7 mouse cellular contexts compared by ENCODE assay signal in genomic region chr6:120037636-120038365, GRCm38 (mm10). TPM values are rescaled to one million over a fixed set of nuclear protein-coding genes. Genes with fewer than 3 reads are reported as not detected.
DNase-seq lines count a peak whose midpoint lies in the region; ATAC-seq and TF ChIP-seq lines count a peak whose summit lies in the region.

No protein-coding gene starts in this region.

- peaks cover 9% of the 10 kb centered on the region for H3K4me1 ChIP-seq in intestine, embryonic 16.5 days (ENCODE audit: control insufficient read depth, insufficient read depth, low read length)
- H3K4me1 ChIP-seq in midbrain, embryonic 10.5 days, result peaks cover 26% of the 10 kb centered on the region
- no peaks in the 10 kb centered on the region for H3K4me1 ChIP-seq in small intestine, adult 2 months (ENCODE audit: control insufficient read depth, insufficient read depth, insufficient read length, low read length)

- H3K4me3 ChIP-seq in intestine, embryonic 16.5 days (ENCODE audit: low read length), result peak overlapping the region; percentile 96
- peak overlapping the region; percentile 99 for H3K4me3 ChIP-seq in midbrain, embryonic 10.5 days
- peak overlapping the region; percentile 88 for H3K4me3 ChIP-seq in small intestine, adult 2 months (ENCODE audit: low read depth, low read length)

- H3K9me3 ChIP-seq in intestine, embryonic 16.5 days (ENCODE audit: control insufficient read depth, low read length), result no peaks in the 10 kb centered on the region
- H3K9me3 ChIP-seq in midbrain, embryonic 10.5 days (replicated peaks), result no peaks in the 10 kb centered on the region

- H3K36me3 ChIP-seq in intestine, embryonic 16.5 days (ENCODE audit: control insufficient read depth, insufficient read depth, low read length), result no peaks in the 10 kb centered on the region
- peaks cover 19% of the 10 kb centered on the region for H3K36me3 ChIP-seq in midbrain, embryonic 10.5 days
- H3K36me3 ChIP-seq in small intestine, adult 2 months (ENCODE audit: control insufficient read depth, insufficient read depth, low read length), result peaks cover 2% of the 10 kb centered on the region; the same call in 1 of the 2 replicates

- DNase-seq in T-cell, adult 2 months (ENCODE audit: low spot score), result peak; percentile 63
- peak; percentile 35 to 46 for DNase-seq in cerebellum, postnatal 4 days (ENCODE audit: low spot score in 2 of 2)
- DNase-seq in gastrocnemius, postnatal 10 days, result peak; percentile 74
- peak; percentile 45 for DNase-seq in left cerebral cortex, postnatal 4 days
- DNase-seq in midbrain, embryonic 10.5 days (ENCODE audit: low spot score), result peak; percentile 79

- intact Hi-C loops in left cerebral cortex, postnatal 4 days (cut with DNase I), result no loop called here

- H3K27ac ChIP-seq in intestine, embryonic 16.5 days (ENCODE audit: low read length), result peak overlapping the region; percentile 99
- H3K27ac ChIP-seq in midbrain, embryonic 10.5 days (replicated peaks), result peak overlapping the region; percentile 95
- peak overlapping the region; percentile 60 for H3K27ac ChIP-seq in small intestine, adult 2 months (ENCODE audit: insufficient read depth, low read depth, low read length)

- WGBS in intestine, embryonic 16.5 days, result under 1% methylated on average over 78 of the region's 85 CpGs
- WGBS in midbrain, embryonic 10.5 days, result under 1% methylated on average over 85 of the region's 85 CpGs
- under 1% methylated on average over 84 of the region's 85 CpGs for WGBS in small intestine, adult 2 months

- peak overlapping the region; percentile 61 for H3K4me2 ChIP-seq in intestine, embryonic 16.5 days (ENCODE audit: low read depth, low read length)

- peak; percentile 87 for ATAC-seq in intestine, embryonic 16.5 days

- no peak; the same call in 1 of the 2 replicates for TF ChIP-seq POLR2A in small intestine, adult 2 months (IDR thresholded peaks at IDR 0.05; ENCODE audit: low read depth, low read length)

- H3K9ac ChIP-seq in intestine, embryonic 16.5 days (ENCODE audit: low read depth, low read length), result peak overlapping the region; percentile 90

- no peak for TF ChIP-seq CTCF in small intestine, adult 2 months (IDR thresholded peaks at IDR 0.05; ENCODE audit: extremely low read depth, insufficient read length, insufficient replicate concordance, low read depth, low read length)

- no peaks in the 10 kb centered on the region for H3K27me3 ChIP-seq in intestine, embryonic 16.5 days (replicated peaks; ENCODE audit: control insufficient read depth, insufficient read depth, low read length)
- no peaks in the 10 kb centered on the region for H3K27me3 ChIP-seq in midbrain, embryonic 10.5 days (ENCODE audit: low read depth, poor library complexity, severe bottlenecking)
- H3K27me3 ChIP-seq in small intestine, adult 2 months (ENCODE audit: control insufficient read depth, insufficient read depth, low read length), result no peaks in the 10 kb centered on the region

RNA-seq across cellular contexts. Expression of gene Wnk1, which starts 0.7 kb away (rescaled TPM):
- 100 to 1,000 TPM; 283 to 292 TPM for total RNA-seq in gastrocnemius, postnatal 10 days (2021)
- polyA plus RNA-seq in intestine, embryonic 16.5 days (2015; fragmentation: Nextera tagmentation; extraction: Ambion mirVana), result 27.0 and 29.6 TPM in 2 replicates
- 100 to 1,000 TPM; 154 to 168 TPM for total RNA-seq in left cerebral cortex, postnatal 4 days (2021)
- polyA plus RNA-seq in midbrain, embryonic 10.5 days (2016; fragmentation: Nextera tagmentation; extraction: Ambion mirVana), result 44.1 and 50.7 TPM in 2 replicates
- 21.5 and 33.7 TPM in 2 replicates for polyA plus RNA-seq in small intestine, adult 2 months (2012; rRNA removed)

RNA-seq across cellular contexts. Expression of gene Ninj2, which starts 55.3 kb away (rescaled TPM):
- not detected for total RNA-seq in gastrocnemius, postnatal 10 days (2021)
- polyA plus RNA-seq in intestine, embryonic 16.5 days (2015; fragmentation: Nextera tagmentation; extraction: Ambion mirVana), result 0.16 TPM in 1 of 2 replicates, not detected in the other
- not detected for total RNA-seq in left cerebral cortex, postnatal 4 days (2021)
- not detected in 2 replicates for polyA plus RNA-seq in midbrain, embryonic 10.5 days (2016; fragmentation: Nextera tagmentation; extraction: Ambion mirVana)
- not detected in 2 replicates for polyA plus RNA-seq in small intestine, adult 2 months (2012; rRNA removed)

Comparison
In these comparisons a context has a peak if more than half of its experiments do, and no peak if none do; other contexts are left out.
1. Peak in every context shown above with its lines: DNase-seq, ATAC-seq, H3K4me3 ChIP-seq and H3K27ac ChIP-seq.